Mouse (Mus musculus) activated CD4-positive, CD25-positive, alpha-beta regulatory T cell, adult 4 months (primary cell): ENCODE results near the gene Rimbp3. TPM values are rescaled to one million over a fixed set of nuclear protein-coding genes. Genes with fewer than 3 reads are reported as not detected.

Experiments used
- ATAC-seq: one replicate; pipeline ENCODE4 v1.8.0; 2017
- polyA plus RNA-seq, 2 experiments: library from polyadenylated mRNA; unstranded; fragments of 100-300 nt; shearing (Covaris generic); gene quantifications; one replicate each; pipeline ENCODE4 v1.2.1; 2017

The Rimbp3 gene
- polyA plus RNA-seq, 2 experiments from 2014 or later: not detected

GRCm38 (mm10) chr16:17258917-17259316 is 50.5 kb downstream of the Rimbp3 start:
- no peak for ATAC-seq

GRCm38 (mm10) chr16:17261341-17261740 is 52.9 kb downstream of the Rimbp3 start:
- no peak for ATAC-seq

Other genes starting within 250 kb of the Rimbp3 start
- gene Mapk1, start 225.2 kb upstream of the Rimbp3 start, polyA plus RNA-seq: 10 to 100 TPM; 30.9 to 34.1 TPM
- 1 to 10 TPM; 3.2 to 3.8 TPM for gene Ypel1, start 138.9 kb upstream of the Rimbp3 start, polyA plus RNA-seq
- 100 to 1,000 TPM; 166 to 209 TPM for gene Ppil2, start 97.3 kb upstream of the Rimbp3 start, polyA plus RNA-seq
- gene 2610318N02Rik, start 83.4 kb upstream of the Rimbp3 start, polyA plus RNA-seq: 10 to 100 TPM; 10.7 to 11.1 TPM
- gene Sdf2l1, start 76.2 kb upstream of the Rimbp3 start, polyA plus RNA-seq: 10 to 100 TPM; 27.8 to 50.4 TPM
- gene Ydjc, start 64.0 kb upstream of the Rimbp3 start, polyA plus RNA-seq: 1 to 10 TPM; 7.0 to 8.2 TPM
- under 1 TPM; 0.24 to 0.54 TPM for gene Ccdc116, start 61.4 kb upstream of the Rimbp3 start, polyA plus RNA-seq
- 100 to 1,000 TPM; 300 to 366 TPM for gene Ube2l3, start 6.0 kb upstream of the Rimbp3 start, polyA plus RNA-seq
- 1 to 10 TPM in 1 of 2 experiments, under 1 TPM in 1; 0.83 to 1.1 TPM for gene Hic2, start 25.0 kb downstream of the Rimbp3 start, polyA plus RNA-seq
- 10 to 100 TPM; 30.6 to 32.6 TPM for gene Tmem191c, start 67.5 kb downstream of the Rimbp3 start, polyA plus RNA-seq
- gene Serpind1, start 122.8 kb downstream of the Rimbp3 start, polyA plus RNA-seq: under 1 TPM; 0.22 to 0.53 TPM
- gene Snap29, start 197.4 kb downstream of the Rimbp3 start, polyA plus RNA-seq: 10 to 100 TPM in 1 of 2 experiments, 1 to 10 TPM in 1; 8.3 to 16.7 TPM
- 10 to 100 TPM; 42.5 to 51.8 TPM for gene Pi4ka, start 197.7 kb downstream of the Rimbp3 start, polyA plus RNA-seq
- gene Crkl, start 243.4 kb downstream of the Rimbp3 start, polyA plus RNA-seq: 10 to 100 TPM; 16.6 to 21.2 TPM